Mouse (Mus musculus) heart, embryonic 16.5 days (tissue): Measurements from ENCODE around the gene Cdk5rap3. TPM values are rescaled to one million over a fixed set of nuclear protein-coding genes. Genes with fewer than 3 reads are reported as not detected.

Source experiments
- ATAC-seq: fragments of 200-750 bp; cut with Nextera tagmentation; replicated peaks from 2 replicates; pipeline ENCODE4 v1.8.0; 2017; ENCODE audit warnings: moderate number of reproducible peaks; ENCODE audit not compliant: insufficient read depth, low FRiP score; ENCODE audit errors: extremely low read depth
- H3K27ac ChIP-seq: fragments of 300-500 bp; sonication (generic); 2 replicates; pipeline ENCODE4 v1.5.1; 2014; ENCODE audit warnings: mild to moderate bottlenecking, low read length, control low read depth, moderate library complexity
- H3K27me3 ChIP-seq: fragments of 300-500 bp; sonication (generic); 2 replicates; pipeline ENCODE4 v1.6.1; 2014; ENCODE audit warnings: low read length, mixed read lengths; ENCODE audit not compliant: control insufficient read depth, insufficient read depth
- H3K36me3 ChIP-seq: fragments of 300-500 bp; sonication (generic); 2 replicates; pipeline ENCODE4 v1.6.1; 2014; ENCODE audit not compliant: control insufficient read depth, insufficient read depth
- H3K4me1 ChIP-seq: fragments of 300-500 bp; sonication (generic); 2 replicates; pipeline ENCODE4 v1.6.1; 2014; ENCODE audit warnings: low read length, mixed read lengths; ENCODE audit not compliant: control insufficient read depth, insufficient read depth
- H3K4me2 ChIP-seq: fragments of 300-500 bp; sonication (generic); 2 replicates; pipeline ENCODE4 v1.6.1; 2014; ENCODE audit warnings: low read depth, mild to moderate bottlenecking, control low read depth, low read length
- H3K4me3 ChIP-seq: fragments of 300-500 bp; sonication (generic); 2 replicates; pipeline ENCODE4 v1.5.1; 2014; ENCODE audit warnings: mild to moderate bottlenecking, control low read depth, low read length
- H3K9ac ChIP-seq: fragments of 300-500 bp; sonication (generic); 2 replicates; pipeline ENCODE4 v1.6.1; 2014; ENCODE audit warnings: low read length, control low read depth
- H3K9me3 ChIP-seq: fragments of 300-500 bp; sonication (generic); replicated peaks from 2 replicates; pipeline ENCODE4 v1.6.1; 2016; ENCODE audit warnings: low read length; ENCODE audit not compliant: control insufficient read depth
- WGBS: fragments of 180-500 bp; shearing (Covaris S2); extraction: QIAGEN DNeasy Blood & Tissue Kit; methylation state at CpG from one replicate; pipeline ENCODE4 v1.1.7; 2014; 5-methylcytosine and 5-hydroxymethylcytosine counted together
- polyA plus RNA-seq: library from polyadenylated mRNA; unstranded; fragments of >200 nt; fragmentation: Nextera tagmentation; extraction: Ambion mirVana; gene quantifications from 2 replicates; pipeline ENCODE4 v1.2.1, GENCODE M21; 2015

Cdk5rap3 gene
- polyA plus RNA-seq = 48.7 and 60.5 TPM in 2 replicates

GRCm38 (mm10) chr11:96916044-96916884 lies at the start of gene Cdk5rap3:
Cdk5rap3 (minus strand) TSS chr11:96916496.
- WGBS = under 1% methylated on average over 55 of the region's 55 CpGs
- H3K27ac ChIP-seq = peak within 1 kb of the TSS; percentile 64
- H3K4me2 ChIP-seq = peak within 1 kb of the TSS; percentile 95
- peaks cover 8% of the 10 kb centered on the region for H3K4me1 ChIP-seq
- H3K9ac ChIP-seq = peak within 1 kb of the TSS; percentile 77
- peak; percentile 98 for ATAC-seq
- no peaks in the 10 kb centered on the region for H3K9me3 ChIP-seq
- H3K4me3 ChIP-seq = peak within 1 kb of the TSS; percentile 68
- no peaks in the 10 kb centered on the region for H3K27me3 ChIP-seq
- H3K36me3 ChIP-seq = no peaks in the 10 kb centered on the region

GRCm38 (mm10) chr11:96963580-96963979 lies 47.3 kb upstream of the Cdk5rap3 start:
- no peak overlapping the region for H3K4me2 ChIP-seq
- 16% methylated on average over 8 of the region's 8 CpGs for WGBS
- H3K9ac ChIP-seq = no peak overlapping the region
- no peak overlapping the region for H3K4me3 ChIP-seq
- peaks cover 24% of the 10 kb centered on the region for H3K36me3 ChIP-seq
- H3K27ac ChIP-seq = no peak overlapping the region
- no peaks in the 10 kb centered on the region for H3K27me3 ChIP-seq
- peaks cover 21% of the 10 kb centered on the region for H3K4me1 ChIP-seq
- ATAC-seq = peak; percentile 70
- no peaks in the 10 kb centered on the region for H3K9me3 ChIP-seq

- ATAC-seq = no peak
- peaks cover 57% of the 10 kb centered on the region for H3K36me3 ChIP-seq
- H3K4me3 ChIP-seq = no peak overlapping the region
- 88% methylated on average over 10 of the region's 10 CpGs for WGBS
- H3K4me2 ChIP-seq = no peak overlapping the region
- H3K27ac ChIP-seq = no peak overlapping the region
- no peaks in the 10 kb centered on the region for H3K27me3 ChIP-seq
- no peaks in the 10 kb centered on the region for H3K4me1 ChIP-seq
- H3K9ac ChIP-seq = no peak overlapping the region
- H3K9me3 ChIP-seq = no peaks in the 10 kb centered on the region
Observed at GRCm38 (mm10) chr11:96957061-96957805, 40.9 kb upstream of the Cdk5rap3 start.

- H3K4me3 ChIP-seq = no peak overlapping the region
- H3K4me2 ChIP-seq = no peak overlapping the region
- H3K27ac ChIP-seq = no peak overlapping the region
- H3K9me3 ChIP-seq = no peaks in the 10 kb centered on the region
- WGBS = 59% methylated on average over 20 of the region's 20 CpGs
- H3K27me3 ChIP-seq = no peaks in the 10 kb centered on the region
- peaks cover 57% of the 10 kb centered on the region for H3K36me3 ChIP-seq
- H3K9ac ChIP-seq = no peak overlapping the region
- no peaks in the 10 kb centered on the region for H3K4me1 ChIP-seq
- no peak for ATAC-seq
Observed at GRCm38 (mm10) chr11:96956009-96956724, 39.9 kb upstream of the Cdk5rap3 start.

GRCm38 (mm10) chr11:96955094-96955493 lies 38.8 kb upstream of the Cdk5rap3 start:
- no peak overlapping the region for H3K4me2 ChIP-seq
- H3K9ac ChIP-seq = no peak overlapping the region
- H3K9me3 ChIP-seq = no peaks in the 10 kb centered on the region
- no peak for ATAC-seq
- peaks cover 54% of the 10 kb centered on the region for H3K36me3 ChIP-seq
- H3K4me1 ChIP-seq = no peaks in the 10 kb centered on the region
- no peaks in the 10 kb centered on the region for H3K27me3 ChIP-seq
- 90% methylated on average over 4 of the region's 4 CpGs for WGBS
- no peak overlapping the region for H3K27ac ChIP-seq
- H3K4me3 ChIP-seq = no peak overlapping the region

- no peaks in the 10 kb centered on the region for H3K4me1 ChIP-seq
- H3K9me3 ChIP-seq = no peaks in the 10 kb centered on the region
- ATAC-seq = no peak
- 70% methylated on average over 6 of the region's 6 CpGs for WGBS
- H3K36me3 ChIP-seq = peaks cover 44% of the 10 kb centered on the region
- no peak overlapping the region for H3K27ac ChIP-seq
- no peaks in the 10 kb centered on the region for H3K27me3 ChIP-seq
- H3K9ac ChIP-seq = no peak overlapping the region
- H3K4me2 ChIP-seq = no peak overlapping the region
- no peak overlapping the region for H3K4me3 ChIP-seq
Observed at GRCm38 (mm10) chr11:96952896-96953295, 36.6 kb upstream of the Cdk5rap3 start.

- no peak overlapping the region for H3K4me3 ChIP-seq
- no peaks in the 10 kb centered on the region for H3K27me3 ChIP-seq
- H3K27ac ChIP-seq = no peak overlapping the region
- H3K9me3 ChIP-seq = no peaks in the 10 kb centered on the region
- H3K4me2 ChIP-seq = no peak overlapping the region
- H3K9ac ChIP-seq = no peak overlapping the region
- peaks cover 41% of the 10 kb centered on the region for H3K36me3 ChIP-seq
- 74% methylated on average over 10 of the region's 10 CpGs for WGBS
- no peak for ATAC-seq
- H3K4me1 ChIP-seq = no peaks in the 10 kb centered on the region
Observed at GRCm38 (mm10) chr11:96952426-96952825, 36.1 kb upstream of the Cdk5rap3 start.

- no peak for ATAC-seq
- Histone ChIP-seq H3K27me3 (no peaks in the 10 kb centered on the region), H3K4me1 (no peaks in the 10 kb centered on the region), H3K27ac (no peak overlapping the region), H3K4me3 (no peak overlapping the region), H3K9me3 (no peaks in the 10 kb centered on the region), H3K9ac (no peak overlapping the region), H3K36me3 (peaks cover 29% of the 10 kb centered on the region), H3K4me2 (no peak overlapping the region)
- 98% methylated on average over 3 of the region's 3 CpGs for WGBS
Observed at GRCm38 (mm10) chr11:96950767-96951166, 34.5 kb upstream of the Cdk5rap3 start.
